ENCODE assay signal across 8 mouse cellular contexts in the genomic region with DNA sequence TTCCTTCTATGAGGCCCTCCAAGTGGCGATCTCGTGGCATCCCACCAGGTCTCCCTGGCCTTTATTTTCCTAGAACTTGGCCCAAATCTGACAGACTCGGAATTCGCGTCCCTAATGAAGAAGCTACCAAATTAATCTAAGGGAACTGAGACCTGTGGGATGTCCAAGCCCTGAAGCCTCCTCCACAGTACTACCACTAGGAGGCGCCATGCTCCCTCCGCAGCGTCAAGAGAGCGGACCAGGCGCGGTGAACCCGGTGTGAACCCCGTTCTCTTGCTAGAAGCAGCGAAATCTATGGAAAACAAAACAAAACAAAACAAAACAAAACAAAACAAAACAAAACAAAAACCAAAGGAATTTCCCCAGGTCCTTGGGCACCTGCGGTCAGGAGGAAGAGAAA. TPM values are rescaled to one million over a fixed set of nuclear protein-coding genes. Genes with fewer than 3 reads are reported as not detected.
DNase-seq lines count a peak whose midpoint lies in the region; ATAC-seq and TF ChIP-seq lines count a peak whose summit lies in the region.

No protein-coding gene starts in this region.

- no peak for TF ChIP-seq POLR2A in embryonic fibroblast, embryonic 13.5 days (IDR thresholded peaks at IDR 0.05; ENCODE audit: low read depth, low read length)

- no peak overlapping the region for H3K9ac ChIP-seq in midbrain, embryonic 14.5 days (replicated peaks; ENCODE audit: low read length)
- H3K9ac ChIP-seq in midbrain, embryonic 16.5 days (ENCODE audit: low read depth, low read length) = no peak overlapping the region
- no peak overlapping the region for H3K9ac ChIP-seq in intestine, embryonic 15.5 days
- no peak overlapping the region for H3K9ac ChIP-seq in lung, embryonic 15.5 days

- H3K4me3 ChIP-seq in midbrain, embryonic 14.5 days (replicated peaks; ENCODE audit: low read depth, low read length) = no peak overlapping the region
- H3K4me3 ChIP-seq in midbrain, embryonic 16.5 days (ENCODE audit: low read depth, low read length) = no peak overlapping the region
- no peak overlapping the region for H3K4me3 ChIP-seq in embryonic fibroblast, embryonic 13.5 days (ENCODE audit: insufficient read depth, low read length)
- H3K4me3 ChIP-seq in intestine, embryonic 15.5 days (replicated peaks) = no peak overlapping the region
- no peak overlapping the region for H3K4me3 ChIP-seq in lung, embryonic 15.5 days

- no peak overlapping the region for H3K4me2 ChIP-seq in midbrain, embryonic 14.5 days (ENCODE audit: low read length)
- H3K4me2 ChIP-seq in midbrain, embryonic 16.5 days (ENCODE audit: low read length) = no peak overlapping the region
- H3K4me2 ChIP-seq in intestine, embryonic 15.5 days (replicated peaks) = peak overlapping the region; percentile 39
- peak overlapping the region; percentile 39; the same call in 1 of the 2 replicates for H3K4me2 ChIP-seq in lung, embryonic 15.5 days

- H3K36me3 ChIP-seq in midbrain, embryonic 14.5 days (ENCODE audit: control insufficient read depth, insufficient read depth, low read length) = no peaks in the 10 kb centered on the region
- no peaks in the 10 kb centered on the region for H3K36me3 ChIP-seq in midbrain, embryonic 16.5 days (ENCODE audit: control insufficient read depth, insufficient read depth, low read length)
- H3K36me3 ChIP-seq in intestine, embryonic 15.5 days = no peaks in the 10 kb centered on the region
- H3K36me3 ChIP-seq in lung, embryonic 15.5 days = no peaks in the 10 kb centered on the region

- WGBS in midbrain, embryonic 14.5 days = 6% methylated on average over 15 of the region's 15 CpGs
- 8% methylated on average over 15 of the region's 15 CpGs for WGBS in midbrain, embryonic 16.5 days
- 9% methylated on average over 15 of the region's 15 CpGs for WGBS in intestine, embryonic 15.5 days
- 8% methylated on average over 15 of the region's 15 CpGs for WGBS in lung, embryonic 15.5 days

- no peak overlapping the region for H3K27ac ChIP-seq in midbrain, embryonic 14.5 days (replicated peaks; ENCODE audit: low read depth, low read length)
- no peak overlapping the region for H3K27ac ChIP-seq in midbrain, embryonic 16.5 days (ENCODE audit: low read length)
- no peak overlapping the region for H3K27ac ChIP-seq in embryonic fibroblast, embryonic 13.5 days (ENCODE audit: insufficient read depth, low read length)
- no peak overlapping the region for H3K27ac ChIP-seq in intestine, embryonic 15.5 days
- no peak overlapping the region for H3K27ac ChIP-seq in lung, embryonic 15.5 days

- no peaks in the 10 kb centered on the region for H3K4me1 ChIP-seq in midbrain, embryonic 14.5 days (ENCODE audit: control insufficient read depth, insufficient read depth, low read length)
- H3K4me1 ChIP-seq in midbrain, embryonic 16.5 days (ENCODE audit: control insufficient read depth, insufficient read depth, low read length) = no peaks in the 10 kb centered on the region
- H3K4me1 ChIP-seq in embryonic fibroblast, embryonic 13.5 days (ENCODE audit: control insufficient read depth, insufficient read depth, low read length) = peaks cover 3% of the 10 kb centered on the region; the same call in 1 of the 2 replicates
- no peaks in the 10 kb centered on the region for H3K4me1 ChIP-seq in intestine, embryonic 15.5 days (replicated peaks)
- no peaks in the 10 kb centered on the region for H3K4me1 ChIP-seq in lung, embryonic 15.5 days

- peak; percentile 90 for TF ChIP-seq CTCF in embryonic fibroblast, embryonic 13.5 days (IDR thresholded peaks at IDR 0.05; ENCODE audit: borderline replicate concordance, insufficient read depth, low read length)

- peak; percentile 70 for DNase-seq in midbrain, embryonic 14.5 days
- DNase-seq in adrenal gland, postnatal 25 days = peak; percentile 74
- DNase-seq in skeletal muscle tissue, adult 2 months (ENCODE audit: low read depth, low spot score) = peak; percentile 34

- ATAC-seq in midbrain, embryonic 14.5 days (ENCODE audit: low FRiP score, low TSS enrichment) = no peak
- ATAC-seq in midbrain, embryonic 16.5 days = no peak
- ATAC-seq in intestine, embryonic 15.5 days = 0 out of 2 replicates have a peak, but pooled peaks have one; percentile 61
- ATAC-seq in lung, embryonic 15.5 days (ENCODE audit: borderline replicate concordance, extremely low read depth, low FRiP score, low TSS enrichment) = no peak
- ATAC-seq in inflammation-experienced regulatory T-cells, adult 6 months = no peak

- H3K27me3 ChIP-seq in midbrain, embryonic 14.5 days (ENCODE audit: control insufficient read depth, insufficient read depth, low read length) = no peaks in the 10 kb centered on the region; the same call in 1 of the 2 replicates
- H3K27me3 ChIP-seq in midbrain, embryonic 16.5 days (ENCODE audit: control insufficient read depth, insufficient read depth, low read depth, low read length) = no peaks in the 10 kb centered on the region
- H3K27me3 ChIP-seq in intestine, embryonic 15.5 days (replicated peaks) = no peaks in the 10 kb centered on the region; the same call in 1 of the 2 replicates
- H3K27me3 ChIP-seq in lung, embryonic 15.5 days = no peaks in the 10 kb centered on the region

- H3K9me3 ChIP-seq in midbrain, embryonic 14.5 days (ENCODE audit: control insufficient read depth, low read length) = no peaks in the 10 kb centered on the region
- no peaks in the 10 kb centered on the region for H3K9me3 ChIP-seq in midbrain, embryonic 16.5 days (replicated peaks; ENCODE audit: control insufficient read depth, low read length, poor library complexity, severe bottlenecking)
- no peaks in the 10 kb centered on the region for H3K9me3 ChIP-seq in intestine, embryonic 15.5 days
- H3K9me3 ChIP-seq in lung, embryonic 15.5 days = no peaks in the 10 kb centered on the region

RNA-seq across cellular contexts. Expression of gene Gtf3c5, which starts 9.3 kb away (rescaled TPM):
- 30.5 and 31.0 TPM in 2 replicates for polyA plus RNA-seq in midbrain, embryonic 14.5 days (2014; fragmentation: Nextera tagmentation; extraction: Ambion mirVana)
- 42.3 and 46.3 TPM in 2 replicates for polyA plus RNA-seq in midbrain, embryonic 16.5 days (2015; fragmentation: Nextera tagmentation; extraction: Ambion mirVana)
- total RNA-seq in adrenal gland, postnatal 25 days (2021) = 22.3 and 24.4 TPM in 2 replicates
- polyA plus RNA-seq in embryonic fibroblast, embryonic 13.5 days (2011; ENCODE audit: insufficient read length, low read depth, missing spikeins) = 15.1 and 23.1 TPM in 2 replicates
- 31.8 and 33.8 TPM in 2 replicates for polyA plus RNA-seq in intestine, embryonic 15.5 days (2015; fragmentation: Nextera tagmentation; extraction: Ambion mirVana)
- polyA plus RNA-seq in lung, embryonic 15.5 days (2015; fragmentation: Nextera tagmentation; extraction: Ambion mirVana) = 45.3 and 46.7 TPM in 2 replicates
- polyA plus RNA-seq in inflammation-experienced regulatory T-cells, adult 6 months (2017; shearing (Covaris generic)) = 10 to 100 TPM; 11.3 to 17.4 (median 16.2) TPM

RNA-seq across cellular contexts. Expression of gene Gfi1b, which starts 29.0 kb away (rescaled TPM):
- 0.12 TPM in 1 of 2 replicates, not detected in the other for polyA plus RNA-seq in midbrain, embryonic 14.5 days (2014; fragmentation: Nextera tagmentation; extraction: Ambion mirVana)
- polyA plus RNA-seq in midbrain, embryonic 16.5 days (2015; fragmentation: Nextera tagmentation; extraction: Ambion mirVana) = not detected in 2 replicates
- total RNA-seq in adrenal gland, postnatal 25 days (2021) = not detected in 2 replicates
- not detected in 2 replicates for polyA plus RNA-seq in embryonic fibroblast, embryonic 13.5 days (2011; ENCODE audit: insufficient read length, low read depth, missing spikeins)
- polyA plus RNA-seq in intestine, embryonic 15.5 days (2015; fragmentation: Nextera tagmentation; extraction: Ambion mirVana) = 1.1 and 1.5 TPM in 2 replicates
- polyA plus RNA-seq in lung, embryonic 15.5 days (2015; fragmentation: Nextera tagmentation; extraction: Ambion mirVana) = 0.49 and 1.0 TPM in 2 replicates
- not detected for polyA plus RNA-seq in inflammation-experienced regulatory T-cells, adult 6 months (2017; shearing (Covaris generic))

RNA-seq across cellular contexts. Expression of gene Cel, which starts 29.6 kb away (rescaled TPM):
- not detected in 2 replicates for polyA plus RNA-seq in midbrain, embryonic 14.5 days (2014; fragmentation: Nextera tagmentation; extraction: Ambion mirVana)
- not detected in 2 replicates for polyA plus RNA-seq in midbrain, embryonic 16.5 days (2015; fragmentation: Nextera tagmentation; extraction: Ambion mirVana)
- 0.24 TPM in 1 of 2 replicates, not detected in the other for total RNA-seq in adrenal gland, postnatal 25 days (2021)
- not detected in 2 replicates for polyA plus RNA-seq in embryonic fibroblast, embryonic 13.5 days (2011; ENCODE audit: insufficient read length, low read depth, missing spikeins)
- polyA plus RNA-seq in intestine, embryonic 15.5 days (2015; fragmentation: Nextera tagmentation; extraction: Ambion mirVana) = 159 and 428 TPM in 2 replicates
- polyA plus RNA-seq in lung, embryonic 15.5 days (2015; fragmentation: Nextera tagmentation; extraction: Ambion mirVana) = 1.9 TPM in 1 of 2 replicates, not detected in the other
- polyA plus RNA-seq in inflammation-experienced regulatory T-cells, adult 6 months (2017; shearing (Covaris generic)) = not detected

RNA-seq across cellular contexts. Expression of gene Tsc1, which starts 48.2 kb away (rescaled TPM):
- polyA plus RNA-seq in midbrain, embryonic 14.5 days (2014; fragmentation: Nextera tagmentation; extraction: Ambion mirVana) = 23.0 and 32.9 TPM in 2 replicates
- polyA plus RNA-seq in midbrain, embryonic 16.5 days (2015; fragmentation: Nextera tagmentation; extraction: Ambion mirVana) = 30.4 and 37.9 TPM in 2 replicates
- 22.3 and 22.8 TPM in 2 replicates for total RNA-seq in adrenal gland, postnatal 25 days (2021)
- 18.5 and 22.2 TPM in 2 replicates for polyA plus RNA-seq in embryonic fibroblast, embryonic 13.5 days (2011; ENCODE audit: insufficient read length, low read depth, missing spikeins)
- 16.2 and 16.6 TPM in 2 replicates for polyA plus RNA-seq in intestine, embryonic 15.5 days (2015; fragmentation: Nextera tagmentation; extraction: Ambion mirVana)
- polyA plus RNA-seq in lung, embryonic 15.5 days (2015; fragmentation: Nextera tagmentation; extraction: Ambion mirVana) = 17.8 and 20.6 TPM in 2 replicates
- polyA plus RNA-seq in inflammation-experienced regulatory T-cells, adult 6 months (2017; shearing (Covaris generic)) = 10 to 100 TPM; 11.8 to 24.1 (median 20.5) TPM

Comparison
In these comparisons a context has a peak if more than half of its experiments do, and no peak if none do; other contexts are left out.
1. H3K4me2 ChIP-seq: peak in intestine, embryonic 15.5 days (single experiment) and lung, embryonic 15.5 days (single experiment); none in midbrain, embryonic 14.5 days (single experiment) and midbrain, embryonic 16.5 days (single experiment).
2. RNA of gene Cel, which starts 29.6 kb away (polyA plus RNA-seq): 159 to 428 TPM in intestine, embryonic 15.5 days; not detected in midbrain, embryonic 16.5 days, not detected in midbrain, embryonic 14.5 days, not detected in embryonic fibroblast, embryonic 13.5 days, 1.9 TPM in lung, embryonic 15.5 days and not detected in inflammation-experienced regulatory T-cells, adult 6 months; every median in the first group is over 10 times any median in the second.
3. Peak in every context shown above with its lines, with median percentiles within 50 percentile points of each other: DNase-seq.